ENCODE assay signal across 12 mouse cellular contexts in genomic region chr17:21648791-21649190, GRCm38 (mm10). TPM values are rescaled to one million over a fixed set of nuclear protein-coding genes. Genes with fewer than 3 reads are reported as not detected.
DNase-seq lines count a peak whose midpoint lies in the region.
"Had no signal": no experiment of that assay in that cellular context is flagged by ENCODE, and none has a peak within 500 bp of the region (broad histone marks: within the 10 kb centered on the region; RNA-seq: fewer than 3 reads in every experiment).

No protein-coding gene starts in this region.

- peak; percentile 6 for DNase-seq in embryo, embryonic 10 days (ENCODE audit: low spot score)
- DNase-seq in embryo, embryonic 9.5 days (ENCODE audit: extremely low spot score) = no peak
- peak; percentile 6 for DNase-seq in Muller cell, postnatal 12 days (ENCODE audit: inconsistent ontology term)
- peak; percentile 80 for DNase-seq in adrenal gland, postnatal 14 days
- DNase-seq in fibroblast of lung, adult 2 months (ENCODE audit: low read depth) = peak; percentile 21
- no peak for DNase-seq in cerebellum, postnatal 25 days
- no peak for DNase-seq in spleen, postnatal 4 days (ENCODE audit: low spot score in 2 of 2)
- no peak for DNase-seq in cerebellum, adult 11-12 months
- DNase-seq: cerebellum, adult 9-10 months; heart, adult 11 months; lung, postnatal 10 days; thymus, adult 18-20 months had no signal

RNA-seq across cellular contexts. Expression of gene Zfp983, which starts 1.6 kb away (rescaled TPM):
- 5.4 and 5.8 TPM in 2 replicates for total RNA-seq in adrenal gland, postnatal 14 days (2021)

RNA-seq across cellular contexts. Expression of gene Gm10226, which starts 42.9 kb away (rescaled TPM):
- total RNA-seq in adrenal gland, postnatal 14 days (2021) = 2.9 and 3.7 TPM in 2 replicates

RNA-seq across cellular contexts. Expression of gene Zfp760, which starts 58.8 kb away (rescaled TPM):
- 7.1 and 8.1 TPM in 2 replicates for total RNA-seq in adrenal gland, postnatal 14 days (2021)

Comparison
In these comparisons a context has a peak if more than half of its experiments do, and no peak if none do; other contexts are left out.
1. DNase-seq: peak in embryo, embryonic 10 days (single experiment), Muller cell, postnatal 12 days (single experiment), adrenal gland, postnatal 14 days (single experiment) and fibroblast of lung, adult 2 months (single experiment); none in embryo, embryonic 9.5 days (single experiment), cerebellum, postnatal 25 days (0 of 2), spleen, postnatal 4 days (0 of 2) and cerebellum, adult 11-12 months (single experiment).